Mouse (Mus musculus) bone marrow, adult 2 months (tissue): ENCODE results near the gene Fth1.

ENCODE experiments used
- CTCF ChIP-seq: fragments of 200-500 bp; IDR thresholded peaks from 2 replicates; pipeline ENCODE4 v1.5.1; 2011; ENCODE audit warnings: low read length, control low read depth; ENCODE audit not compliant: control insufficient read depth, insufficient read depth
- POLR2A ChIP-seq: fragments of 200-500 bp; IDR thresholded peaks from 2 replicates; pipeline ENCODE4 v1.6.1; 2011; ENCODE audit warnings: low read depth, mild to moderate bottlenecking, control low read depth, low read length, borderline replicate concordance; ENCODE audit not compliant: control insufficient read depth

- TF ChIP-seq CTCF = no peak
- TF ChIP-seq POLR2A = no peak
These were observed 1.9 kb upstream of the Fth1 start for GRCm38 (mm10) chr19:9978431-9978951.
